Mouse (Mus musculus) bone marrow, adult 2 months (tissue): ENCODE results near the gene Dzip1l.

ENCODE experiments used
- CTCF ChIP-seq: fragments of 200-500 bp; IDR thresholded peaks from 2 replicates; pipeline ENCODE4 v1.5.1; 2011; ENCODE audit warnings: low read length, control low read depth; ENCODE audit not compliant: control insufficient read depth, insufficient read depth
- POLR2A ChIP-seq: fragments of 200-500 bp; IDR thresholded peaks from 2 replicates; pipeline ENCODE4 v1.6.1; 2011; ENCODE audit warnings: low read depth, mild to moderate bottlenecking, control low read depth, low read length, borderline replicate concordance; ENCODE audit not compliant: control insufficient read depth

GRCm38 (mm10) chr9:99703711-99704110 lies 74.4 kb downstream of the Dzip1l start:
- TF ChIP-seq POLR2A: no peak
- TF ChIP-seq CTCF: no peak
